Mouse (Mus musculus): ENCODE measurements around the gene Gm5965.
"Not testable (repeated sequence)": the region's sequence is repeated elsewhere in the genome, so short reads cannot be mapped to it uniquely, and the experiment has no call there.

GRCm38 (mm10) chr16:88751535-88751934 is 26.2 kb upstream of the Gm5965 start, which contains the start of gene Krtap13:
- TF ChIP-seq CTCF (IDR thresholded peaks at IDR 0.05; ENCODE audit: extremely low read depth, insufficient read depth, insufficient read length, insufficient replicate concordance); POLR2A (IDR thresholded peaks at IDR 0.05; ENCODE audit: low read depth, low read length): not testable (repeated sequence)

Data from spleen, adult 2 months (tissue).